Mouse (Mus musculus): ENCODE results near the gene Klhl29. TPM values are rescaled to one million over a fixed set of nuclear protein-coding genes. Genes with fewer than 3 reads are reported as not detected.
A peak's percentile ranks its signal among the peaks of the same experiment; 100 is the strongest.

The Klhl29 gene
- total RNA-seq, 2 experiments from 2014 or later = 18.3 to 18.6 TPM

GRCm38 (mm10) chr12:5191206-5191605, 184.3 kb downstream of the Klhl29 start:
- DNase-seq (ENCODE audit: low spot score in 2 of 2) = no peak

- DNase-seq (ENCODE audit: low spot score in 2 of 2) = no peak
Observed at GRCm38 (mm10) chr12:5189446-5190150, 185.9 kb downstream of the Klhl29 start.

- DNase-seq (ENCODE audit: low spot score in 2 of 2) = no peak
Observed at GRCm38 (mm10) chr12:5188899-5189298, 186.6 kb downstream of the Klhl29 start.

- DNase-seq (ENCODE audit: low spot score in 2 of 2) = no peak
Observed at GRCm38 (mm10) chr12:5187773-5188333, 187.6 kb downstream of the Klhl29 start.

DNA sequence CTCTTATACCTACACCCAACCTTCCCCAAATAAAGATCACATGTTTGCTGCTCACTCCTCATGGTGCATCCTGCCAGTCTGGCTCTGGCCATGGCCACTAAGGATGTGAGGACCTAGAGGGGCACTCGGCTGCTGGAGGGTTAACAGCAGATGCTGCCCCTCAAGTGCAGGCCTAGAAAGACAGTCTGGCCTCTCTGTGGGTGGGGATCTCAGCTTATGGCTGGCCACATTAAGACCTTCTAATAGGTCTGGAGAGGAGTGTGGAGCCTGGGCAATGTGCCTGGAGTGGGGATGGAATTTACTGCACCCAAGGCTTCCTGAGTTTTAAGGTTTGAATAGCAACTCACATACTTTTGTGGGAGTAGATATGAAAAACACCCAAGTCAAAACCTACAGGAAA, 188.8 kb downstream of the Klhl29 start:
- no peak for DNase-seq (ENCODE audit: low spot score in 2 of 2)

GRCm38 (mm10) chr12:5185603-5186002, 189.9 kb downstream of the Klhl29 start:
- DNase-seq (ENCODE audit: low spot score in 2 of 2) = no peak

DNA sequence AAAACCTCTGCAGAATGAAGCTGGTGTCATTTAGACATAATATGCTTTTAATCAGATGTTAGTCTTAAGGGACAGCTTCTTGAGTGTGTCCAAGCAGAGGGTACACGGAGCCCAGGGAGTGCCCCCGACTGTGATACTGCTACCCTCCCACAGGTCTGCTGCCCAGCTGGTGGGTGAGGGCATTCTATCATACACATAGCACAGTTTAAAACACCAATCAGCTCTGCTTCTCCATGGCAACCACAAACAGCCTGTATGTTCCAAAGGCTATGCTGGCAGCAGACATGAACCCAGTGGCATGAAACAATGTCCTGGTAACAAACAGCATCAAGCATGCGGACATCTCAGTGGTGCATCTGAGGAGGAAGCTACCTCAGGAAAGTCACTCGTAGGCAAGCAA, 192.9 kb downstream of the Klhl29 start:
- DNase-seq (ENCODE audit: low spot score in 2 of 2) = no peak

- no peak for DNase-seq (ENCODE audit: low spot score in 2 of 2)
Observed at GRCm38 (mm10) chr12:5182165-5182564, 193.3 kb downstream of the Klhl29 start.

DNA sequence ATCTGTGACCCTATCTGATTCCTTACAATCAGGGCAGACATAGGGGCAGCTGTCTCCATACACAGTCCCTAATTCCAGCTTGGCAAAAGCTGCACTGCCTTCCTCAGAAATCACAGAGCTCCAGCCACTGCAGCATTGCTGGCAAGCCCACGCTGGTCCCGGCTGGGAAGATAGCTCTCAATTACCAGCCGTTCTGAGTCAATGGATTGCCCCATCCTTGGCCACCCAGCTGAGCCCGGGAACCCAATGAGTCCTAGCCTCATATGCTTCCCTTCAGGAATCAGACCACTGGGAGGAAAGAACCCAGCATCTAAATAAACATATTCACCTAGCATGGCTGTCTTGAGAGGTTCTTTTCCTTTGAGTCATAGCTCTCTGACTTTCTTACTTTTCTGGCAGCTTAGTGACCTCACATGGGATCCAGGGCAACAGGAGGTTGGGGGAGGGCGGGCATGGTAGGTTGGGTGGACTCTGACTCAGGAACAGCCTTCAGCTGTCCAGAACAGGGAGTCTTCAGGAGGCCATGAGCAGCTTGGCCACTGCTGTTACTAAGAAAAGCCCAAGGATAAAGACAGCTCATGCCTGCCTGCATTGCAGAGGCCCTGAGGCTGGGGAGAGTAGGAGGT, 198.7 kb downstream of the Klhl29 start:
- peak; percentile 14 to 59 for DNase-seq (ENCODE audit: low spot score in 2 of 2)

DNA sequence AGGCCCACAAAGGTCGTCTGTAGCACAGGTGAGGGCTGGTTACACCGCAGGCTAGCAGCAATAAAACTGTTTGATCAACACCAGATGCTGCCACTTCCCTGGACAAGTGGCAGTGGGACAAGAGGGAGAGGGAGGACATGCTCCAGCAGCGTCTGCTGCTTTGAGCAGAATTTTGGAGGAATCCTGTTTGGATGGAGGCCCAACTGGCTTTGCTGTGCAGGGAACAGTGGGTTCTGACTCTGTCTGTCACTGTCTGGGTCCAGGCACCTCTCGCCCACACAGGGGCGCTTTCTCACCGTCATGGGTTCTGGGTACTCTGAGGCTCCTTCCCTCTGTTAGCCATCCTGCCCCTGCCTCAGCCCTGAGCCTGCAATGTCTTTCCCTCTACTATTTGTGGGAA, 209.3 kb downstream of the Klhl29 start:
- no peak for DNase-seq (ENCODE audit: low spot score in 2 of 2)

DNA sequence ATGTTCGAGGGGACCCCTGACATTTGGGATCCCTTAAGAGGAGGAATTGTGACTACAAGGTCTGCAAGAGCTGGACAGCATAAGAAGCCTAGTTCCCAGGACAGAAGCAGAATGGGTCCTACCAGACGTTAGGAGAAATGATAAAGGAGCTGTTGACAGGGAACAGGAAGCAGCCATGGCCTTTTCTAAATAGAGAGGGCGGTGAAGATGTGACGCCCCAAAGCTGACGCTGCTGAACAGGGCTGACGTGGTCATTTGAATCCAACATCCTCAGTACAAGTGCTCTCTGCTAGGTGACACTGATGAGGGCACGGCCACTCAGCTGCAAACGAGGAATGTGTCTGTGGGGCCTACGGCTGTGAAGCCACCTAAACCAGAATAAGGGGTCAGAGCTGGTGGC, 210.1 kb downstream of the Klhl29 start:
- no peak for DNase-seq (ENCODE audit: low spot score in 2 of 2)

GRCm38 (mm10) chr12:5162672-5163071, 212.8 kb downstream of the Klhl29 start:
- DNase-seq (ENCODE audit: low spot score in 2 of 2) = no peak

DNA sequence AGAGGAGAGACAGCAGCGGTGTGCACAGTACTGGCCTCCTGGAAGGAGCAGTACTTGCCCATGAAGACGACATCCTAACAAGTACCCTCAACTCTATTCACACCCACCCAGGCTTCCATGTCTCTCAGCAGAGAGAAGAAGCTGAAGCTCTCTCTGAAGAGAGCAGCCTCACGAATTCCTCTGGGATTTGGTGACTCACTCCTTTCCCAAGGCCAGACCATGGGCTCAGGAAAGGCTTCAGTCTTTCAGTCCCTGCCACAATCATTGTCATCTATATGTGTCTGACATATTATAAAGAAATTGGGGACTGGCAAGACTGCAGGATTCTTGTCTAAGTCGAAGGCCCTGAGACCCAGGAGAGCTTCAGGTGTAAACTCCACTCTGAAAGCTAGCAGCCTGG, 213.9 kb downstream of the Klhl29 start:
- DNase-seq (ENCODE audit: low spot score in 2 of 2) = no peak

GRCm38 (mm10) chr12:5157931-5158481, 217.5 kb downstream of the Klhl29 start:
- DNase-seq (ENCODE audit: low spot score in 2 of 2) = no peak

DNA sequence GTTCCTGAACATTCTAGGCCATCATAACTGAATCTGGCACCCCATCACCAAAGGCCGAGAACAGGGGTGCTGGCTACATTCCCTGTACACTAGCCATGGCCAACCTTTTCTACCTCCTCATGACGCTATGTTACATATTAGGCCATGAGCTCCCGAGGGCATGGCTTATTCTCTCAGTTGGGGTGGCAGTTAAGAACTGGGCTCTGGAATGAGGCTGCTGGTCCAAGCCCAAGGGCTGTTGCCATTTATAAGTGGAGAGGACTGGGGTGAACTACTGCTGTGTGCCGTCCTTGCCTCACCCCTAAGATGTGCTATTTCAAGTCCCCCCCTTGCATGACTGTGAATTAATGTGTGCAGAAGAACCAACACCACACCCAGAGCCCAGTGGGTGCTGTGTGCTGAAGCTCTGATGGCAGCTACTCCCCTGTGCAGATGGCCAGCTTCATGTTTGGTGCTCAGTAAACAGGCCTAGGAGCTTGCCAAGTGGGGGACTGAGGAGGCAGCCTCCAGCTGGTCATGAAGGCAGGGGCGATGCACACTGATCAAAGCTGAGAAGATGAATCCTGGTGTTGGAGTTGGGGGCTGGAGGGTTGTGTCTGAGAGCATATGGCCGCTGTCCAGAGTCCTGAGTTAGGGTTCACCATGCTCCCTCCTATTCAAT, 218.3 kb downstream of the Klhl29 start:
- no peak for DNase-seq (ENCODE audit: low spot score in 2 of 2)

DNA sequence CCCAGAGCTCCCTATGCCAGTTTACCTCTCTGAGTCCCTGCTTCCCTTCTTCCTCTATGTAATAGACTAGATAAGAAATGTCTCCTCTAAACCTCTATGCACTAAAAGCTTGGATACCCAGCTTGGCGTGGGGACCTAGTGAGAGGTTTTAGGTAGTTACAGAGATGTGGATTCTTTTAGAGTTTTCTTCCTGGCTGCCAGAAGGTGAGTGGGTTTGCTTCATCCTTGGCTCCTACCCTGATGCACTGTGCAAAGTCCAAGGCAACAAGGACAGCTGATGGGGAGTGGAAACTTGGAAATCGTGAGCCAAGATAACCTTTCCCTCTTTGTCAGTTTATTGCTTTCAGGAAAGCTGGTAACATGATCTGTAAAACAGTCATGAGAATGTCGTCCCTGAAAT, 220.3 kb downstream of the Klhl29 start:
- no peak for DNase-seq (ENCODE audit: low spot score in 2 of 2)

- no peak for DNase-seq (ENCODE audit: low spot score in 2 of 2)
Observed at GRCm38 (mm10) chr12:5151859-5152258, 223.6 kb downstream of the Klhl29 start.

GRCm38 (mm10) chr12:5147346-5148035, 228.0 kb downstream of the Klhl29 start:
- DNase-seq (ENCODE audit: low spot score in 2 of 2) = no peak

DNA sequence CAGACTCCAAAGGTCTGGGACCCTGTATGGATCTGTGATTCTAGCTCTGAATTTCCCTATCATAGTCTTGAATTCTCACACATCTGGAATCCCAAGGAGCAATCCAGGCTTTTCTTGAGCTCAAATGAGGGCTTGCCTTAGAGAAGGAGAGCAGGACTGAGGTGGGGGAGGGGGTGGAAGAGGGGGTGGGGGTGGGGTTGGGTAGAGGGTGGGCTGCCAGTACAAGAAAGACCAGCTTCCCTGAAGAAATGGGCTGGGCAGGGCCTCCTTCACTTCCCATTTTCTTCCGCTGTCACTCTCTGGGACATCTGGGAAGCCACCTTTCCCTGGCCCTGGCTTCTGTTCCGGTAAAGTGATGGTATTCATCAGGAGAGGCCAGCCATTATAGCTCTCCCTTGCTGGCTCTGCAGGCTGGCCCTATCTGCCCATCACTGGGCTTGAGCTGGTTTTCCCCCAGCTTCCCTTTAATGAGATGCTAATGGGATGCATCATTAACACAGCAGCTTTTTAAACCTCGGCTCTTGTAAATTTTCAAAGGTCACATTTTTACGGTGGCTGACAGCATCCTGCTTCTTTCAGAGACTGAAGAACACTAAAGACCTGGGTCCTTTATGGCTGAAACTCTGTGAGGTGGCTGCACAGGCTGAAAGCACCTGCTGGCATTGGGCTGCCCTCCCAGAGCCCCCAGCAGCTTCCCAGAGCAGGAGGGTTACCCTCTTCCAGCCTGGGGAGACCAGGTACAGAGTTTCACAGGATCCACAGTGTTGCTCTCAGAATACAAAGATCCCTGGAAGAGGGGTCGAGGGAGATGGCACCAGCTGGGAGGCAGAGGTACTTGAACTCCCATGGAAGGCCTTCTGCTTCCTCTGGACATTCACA, 231.3 kb downstream of the Klhl29 start:
- no peak for DNase-seq (ENCODE audit: low spot score in 2 of 2)

DNA sequence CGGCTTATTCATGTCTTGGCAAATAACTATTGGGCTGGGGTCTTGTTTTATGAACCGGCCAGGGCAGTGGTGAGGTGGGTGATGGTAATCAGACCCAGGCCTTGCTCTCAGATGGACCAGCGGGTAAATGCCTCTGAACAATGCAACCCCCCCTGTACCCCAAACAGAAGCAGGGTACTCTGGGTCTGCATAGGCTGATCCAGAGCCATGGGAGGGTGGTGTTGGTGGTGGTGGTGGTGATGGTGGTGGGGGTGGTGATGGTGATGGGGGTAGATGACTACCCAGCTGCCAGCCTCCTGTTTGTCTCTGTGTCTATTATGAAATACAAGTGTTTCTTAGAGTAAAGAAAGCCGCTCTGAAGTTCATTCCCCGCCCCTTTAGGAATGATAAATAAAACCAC, 232.3 kb downstream of the Klhl29 start:
- DNase-seq (ENCODE audit: low spot score in 2 of 2) = no peak

All from adrenal gland, postnatal 4 days (tissue).